Mouse (Mus musculus) thymus, postnatal 10 days (tissue): ENCODE data around the gene Slc11a2.
"Not testable (repeated sequence)": the region's sequence is repeated elsewhere in the genome, so short reads cannot be mapped to it uniquely, and the experiment has no call there.

Experiments
- DNase-seq, 2 experiments: peaks; one replicate each; pipeline ENCODE4 v3.0.0; 2021; ENCODE audit warnings: low spot score in 2 of 2

Slc11a2 gene

GRCm38 (mm10) chr15:100403318-100404000, 21.4 kb downstream of the Slc11a2 start:
- DNase-seq, result no peak

- no peak for DNase-seq
These were observed 22.1 kb downstream of the Slc11a2 start for GRCm38 (mm10) chr15:100402798-100403197.

- no peak for DNase-seq
These were observed 22.5 kb downstream of the Slc11a2 start for GRCm38 (mm10) chr15:100402347-100402746.

- DNase-seq, result no peak
These were observed 23.1 kb downstream of the Slc11a2 start for GRCm38 (mm10) chr15:100401811-100402210.

- DNase-seq, result no peak
These were observed 24.2 kb downstream of the Slc11a2 start for GRCm38 (mm10) chr15:100400592-100401250.

GRCm38 (mm10) chr15:100395561-100395960, 29.3 kb downstream of the Slc11a2 start:
- no peak for DNase-seq

GRCm38 (mm10) chr15:100393016-100393415, 31.9 kb downstream of the Slc11a2 start:
- DNase-seq, result no peak

GRCm38 (mm10) chr15:100391599-100391998, 33.3 kb downstream of the Slc11a2 start:
- DNase-seq, result no peak

GRCm38 (mm10) chr15:100391066-100391465, 33.8 kb downstream of the Slc11a2 start:
- no peak for DNase-seq

GRCm38 (mm10) chr15:100388886-100389285, 36.0 kb downstream of the Slc11a2 start:
- no peak for DNase-seq

- DNase-seq, result peak; percentile 13 to 26
These were observed 36.5 kb downstream of the Slc11a2 start for GRCm38 (mm10) chr15:100388224-100388835.

GRCm38 (mm10) chr15:100387544-100388223, 37.2 kb downstream of the Slc11a2 start:
- no peak for DNase-seq

GRCm38 (mm10) chr15:100385705-100386104, 39.2 kb downstream of the Slc11a2 start:
- DNase-seq, result no peak

GRCm38 (mm10) chr15:100380104-100380503, 44.8 kb downstream of the Slc11a2 start:
- DNase-seq, result no peak

GRCm38 (mm10) chr15:100379658-100380057, 45.2 kb downstream of the Slc11a2 start:
- no peak for DNase-seq

GRCm38 (mm10) chr15:100377847-100378505, 46.9 kb downstream of the Slc11a2 start:
- not testable (repeated sequence) for DNase-seq

GRCm38 (mm10) chr15:100375066-100375465, 49.8 kb downstream of the Slc11a2 start:
- DNase-seq, result peak in 1 of 2 experiments; percentile 60

GRCm38 (mm10) chr15:100367119-100367518, 57.8 kb downstream of the Slc11a2 start:
- DNase-seq, result no peak

GRCm38 (mm10) chr15:100365967-100366366, 58.9 kb downstream of the Slc11a2 start:
- not testable (repeated sequence) for DNase-seq

GRCm38 (mm10) chr15:100364242-100364641, 60.6 kb downstream of the Slc11a2 start, which contains the start of gene Higd1c:
Gene Higd1c (plus strand): TSS chr15:100364542.
- DNase-seq, result no peak

GRCm38 (mm10) chr15:100355876-100356275, 69.0 kb downstream of the Slc11a2 start:
- DNase-seq, result no peak

- not testable (repeated sequence) for DNase-seq
These were observed 71.5 kb downstream of the Slc11a2 start for GRCm38 (mm10) chr15:100353399-100353798.
